Comparison of ENCODE assay signal across 8 mouse cellular contexts in genomic region chr7:82867271-82868121, GRCm38 (mm10). TPM values are rescaled to one million over a fixed set of nuclear protein-coding genes. Genes with fewer than 3 reads are reported as not detected.
DNase-seq lines count a peak whose midpoint lies in the region; ATAC-seq and TF ChIP-seq lines count a peak whose summit lies in the region.

TSS of gene Mex3b (plus strand) at chr7:82867333.

- no peaks in the 10 kb centered on the region for H3K79me2 ChIP-seq in CH12.LX (replicated peaks; ENCODE audit: control insufficient read depth, extremely low read depth, insufficient read depth, poor library complexity, severe bottlenecking)

- DNase-seq in CH12.LX (ENCODE audit: extremely low read depth) = peak; percentile 32
- peak; percentile 85 for DNase-seq in brain, adult 2 months (ENCODE audit: low read depth, low spot score)
- DNase-seq in heart, postnatal 10 days = peak; percentile 69 to 71
- DNase-seq in kidney, postnatal 4 days = peak; percentile 77 to 86
- peak; percentile 64 for DNase-seq in thymus, adult 2 months

- in situ Hi-C loops in CH12.LX (cut with MboI; ENCODE audit: low pct_ligation_motif_present, low pct_unique_long_range_greater_than_20kb, low sequenced_read_pairs) = no loop called here

- H3K4me1 ChIP-seq in CH12.LX (ENCODE audit: control insufficient read depth in 1 of 2, insufficient read depth in 2 of 2) = peaks cover 2 to 4% of the 10 kb centered on the region in 2 experiments; a peak in 1 of 4 replicates
- peaks cover 31% of the 10 kb centered on the region for H3K4me1 ChIP-seq in forebrain, embryonic 13.5 days
- peaks cover 17% of the 10 kb centered on the region for H3K4me1 ChIP-seq in liver, embryonic 16.5 days (ENCODE audit: control insufficient read depth, low read depth, low read length)
- peaks cover 20% of the 10 kb centered on the region for H3K4me1 ChIP-seq in olfactory bulb, adult 2 months (ENCODE audit: control insufficient read depth, insufficient read depth, low read length)
- H3K4me1 ChIP-seq in thymus, adult 2 months (replicated peaks; ENCODE audit: control insufficient read depth, insufficient read depth, low read length) = peaks cover 18% of the 10 kb centered on the region

- under 1% methylated on average over 76 of the region's 87 CpGs for WGBS in forebrain, embryonic 13.5 days
- WGBS in liver, embryonic 16.5 days (ENCODE audit: insufficient replicate concordance) = under 1% methylated on average over 84 of the region's 87 CpGs
- 1% methylated on average over 78 of the region's 87 CpGs for WGBS in olfactory bulb, adult 2 months
- WGBS in thymus, adult 2 months = under 1% methylated on average over 74 of the region's 87 CpGs

- peaks cover 14% of the 10 kb centered on the region for H3K9me3 ChIP-seq in CH12.LX (replicated peaks; ENCODE audit: low read length)
- H3K9me3 ChIP-seq in forebrain, embryonic 13.5 days (replicated peaks) = no peaks in the 10 kb centered on the region
- H3K9me3 ChIP-seq in liver, embryonic 16.5 days (replicated peaks; ENCODE audit: control insufficient read depth, low read length) = no peaks in the 10 kb centered on the region

- ATAC-seq in forebrain, embryonic 13.5 days = no peak
- no peak for ATAC-seq in liver, embryonic 16.5 days (ENCODE audit: low read depth)

- no peak for TF ChIP-seq RAD21 in CH12.LX (IDR thresholded peaks at IDR 0.05; ENCODE audit: low read depth, low read length)

- peak within 1 kb of the TSS; percentile 86 for H3K4me2 ChIP-seq in CH12.LX (ENCODE audit: insufficient read depth, low read depth, poor library complexity, severe bottlenecking)
- peak within 1 kb of the TSS; percentile 96 for H3K4me2 ChIP-seq in forebrain, embryonic 13.5 days
- H3K4me2 ChIP-seq in liver, embryonic 16.5 days (ENCODE audit: low read depth, low read length) = peak within 1 kb of the TSS; percentile 77

- peak within 1 kb of the TSS; percentile 8; the same call in 1 of the 2 replicates for H3K27ac ChIP-seq in CH12.LX (ENCODE audit: insufficient read depth, low read depth)
- H3K27ac ChIP-seq in forebrain, embryonic 13.5 days = peak within 1 kb of the TSS; percentile 100
- H3K27ac ChIP-seq in liver, embryonic 16.5 days (ENCODE audit: low read length) = peak within 1 kb of the TSS; percentile 66
- H3K27ac ChIP-seq in olfactory bulb, adult 2 months (ENCODE audit: insufficient read depth, low read depth, low read length) = peak within 1 kb of the TSS; percentile 99
- H3K27ac ChIP-seq in thymus, adult 2 months (ENCODE audit: control insufficient read depth, insufficient read depth, low read length) = peak within 1 kb of the TSS; percentile 91

- dilution Hi-C loops in CH12.LX (cut with MboI; ENCODE audit: extremely low pct_ligation_motif_present, extremely low pct_unique_long_range_greater_than_20kb, low sequenced_read_pairs) = no loop called here

- peak within 1 kb of the TSS; percentile 49 for H3K9ac ChIP-seq in CH12.LX (ENCODE audit: insufficient read depth, low read depth)
- peak within 1 kb of the TSS; percentile 100 for H3K9ac ChIP-seq in forebrain, embryonic 13.5 days
- peak within 1 kb of the TSS; percentile 60 for H3K9ac ChIP-seq in liver, embryonic 16.5 days (ENCODE audit: low read depth, low read length)

- intact Hi-C loops in heart, postnatal 10 days (cut with DNase I) = loop anchor here (2.0 to 10.0 kb wide), 4 partner anchors 625 to 1007 kb away; no protein-coding TSS in a partner anchor

- H3K4me3 ChIP-seq in CH12.LX (replicated peaks in 1 of 3; ENCODE audit: low read depth in 2 of 3, low read length in 2 of 3, poor library complexity in 1 of 3) = peak within 1 kb of the TSS; percentile 53 to 77 (median 74)
- peak within 1 kb of the TSS; percentile 98 for H3K4me3 ChIP-seq in forebrain, embryonic 13.5 days
- peak within 1 kb of the TSS; percentile 68 for H3K4me3 ChIP-seq in liver, embryonic 16.5 days (ENCODE audit: low read depth, low read length)
- peak within 1 kb of the TSS; percentile 69 for H3K4me3 ChIP-seq in olfactory bulb, adult 2 months (ENCODE audit: insufficient read depth, low read depth, low read length)
- H3K4me3 ChIP-seq in thymus, adult 2 months (ENCODE audit: control insufficient read depth, insufficient read depth, low read length) = peak within 1 kb of the TSS; percentile 97

- H3K36me3 ChIP-seq in CH12.LX (replicated peaks in 1 of 2; ENCODE audit: control insufficient read depth in 1 of 2, insufficient read depth in 1 of 2, low read length in 1 of 2) = peaks cover 0 to 16% of the 10 kb centered on the region in 2 experiments
- H3K36me3 ChIP-seq in forebrain, embryonic 13.5 days (ENCODE audit: poor library complexity, severe bottlenecking) = peaks cover 27% of the 10 kb centered on the region
- H3K36me3 ChIP-seq in liver, embryonic 16.5 days (ENCODE audit: control insufficient read depth, insufficient read depth) = no peaks in the 10 kb centered on the region
- H3K36me3 ChIP-seq in thymus, adult 2 months (ENCODE audit: control insufficient read depth, insufficient read depth, low read length) = 0 out of 2 replicates have a peak, but pooled peaks cover 3% of the 10 kb centered on the region

- no peak for TF ChIP-seq CTCF in CH12.LX (conservative IDR thresholded peaks at IDR 0.05 in 1 of 2, IDR thresholded peaks at IDR 0.05 in 1 of 2; ENCODE audit: low read depth in 2 of 2, low read length in 2 of 2)
- TF ChIP-seq CTCF in olfactory bulb, adult 2 months (IDR thresholded peaks at IDR 0.05; ENCODE audit: insufficient read depth, low read depth, low read length) = no peak
- TF ChIP-seq CTCF in thymus, adult 2 months (IDR thresholded peaks at IDR 0.05; ENCODE audit: borderline replicate concordance, control insufficient read depth, extremely low read depth, insufficient read depth, low read length, poor library complexity) = no peak

- no peak for TF ChIP-seq EP300 in CH12.LX (IDR thresholded peaks at IDR 0.05; ENCODE audit: low read length)

- TF ChIP-seq POLR2A in CH12.LX (IDR thresholded peaks at IDR 0.05; ENCODE audit: low read depth, low read length) = no peak
- peak; percentile 44 for TF ChIP-seq POLR2A in olfactory bulb, adult 2 months (IDR thresholded peaks at IDR 0.05; ENCODE audit: insufficient read depth, low read depth, low read length)
- peak; percentile 54; the same call in 1 of the 2 replicates for TF ChIP-seq POLR2A in thymus, adult 2 months (IDR thresholded peaks at IDR 0.05; ENCODE audit: control insufficient read depth, extremely low read depth, insufficient read depth, low read length, poor library complexity)

- peaks cover 5% of the 10 kb centered on the region for H3K27me3 ChIP-seq in CH12.LX (replicated peaks)
- no peaks in the 10 kb centered on the region for H3K27me3 ChIP-seq in forebrain, embryonic 13.5 days
- peaks cover 54% of the 10 kb centered on the region for H3K27me3 ChIP-seq in liver, embryonic 16.5 days (ENCODE audit: control insufficient read depth, insufficient read depth, low read depth, low read length)
- H3K27me3 ChIP-seq in thymus, adult 2 months (ENCODE audit: control insufficient read depth, insufficient read depth, low read length) = no peaks in the 10 kb centered on the region

TF ChIP-seq in CH12.LX, 34 proteins besides CTCF, POLR2A, EP300 and RAD21:
- TF ChIP-seq TCF12 (IDR thresholded peaks at IDR 0.05; ENCODE audit: low read depth, low read length) = 0 out of 2 replicates have a peak, but pooled peaks have one; percentile 1
- no peak for TF ChIP-seq GABPA (IDR thresholded peaks at IDR 0.05; ENCODE audit: insufficient replicate concordance, low read depth, low read length)
- peak; percentile 93 for TF ChIP-seq UBTF (IDR thresholded peaks at IDR 0.05; ENCODE audit: low read depth, low read length)

RNA-seq across cellular contexts. Expression of gene Mex3b, which starts in this region (rescaled TPM):
- total RNA-seq in CH12.LX (2012; rRNA removed) (0.50 and 0.59 TPM in 2 replicates), CH12.LX (2014; rRNA removed) (1.9 and 2.1 TPM in 2 replicates)
- polyA plus RNA-seq in CH12.LX (2012; ENCODE audit: insufficient read length, low read depth) = 2.3 and 2.5 TPM in 2 replicates
- polyA plus RNA-seq in forebrain, embryonic 13.5 days (2015; fragmentation: Nextera tagmentation; extraction: Ambion mirVana) = 42.2 and 45.8 TPM in 2 replicates
- total RNA-seq in heart, postnatal 10 days (2021) = 10 to 100 TPM in 1 of 2 experiments, 1 to 10 TPM in 1; 7.4 to 11.4 TPM
- 0.41 and 0.56 TPM in 2 replicates for polyA plus RNA-seq in liver, embryonic 16.5 days (2015; fragmentation: Nextera tagmentation; extraction: Ambion mirVana)
- polyA plus RNA-seq in olfactory bulb, adult 2 months (2012; ENCODE audit: insufficient read depth, insufficient read length, low replicate concordance, missing spikeins) = not detected in 2 replicates
- 75.3 and 77.1 TPM in 2 replicates for polyA plus RNA-seq in thymus, adult 2 months (2012; rRNA removed)

Comparison
In these comparisons a context has a peak if more than half of its experiments do, and no peak if none do; other contexts are left out.
1. RNA of gene Mex3b (polyA plus RNA-seq): 75.3 to 77.1 TPM in thymus, adult 2 months and 42.2 to 45.8 TPM in forebrain, embryonic 13.5 days; 2.3 to 2.5 TPM in CH12.LX, 0.41 to 0.56 TPM in liver, embryonic 16.5 days and not detected in olfactory bulb, adult 2 months; every median in the first group is over 10 times any median in the second.
2. DNase-seq: peak in every context shown above with its lines; median percentile 85 in brain, adult 2 months; 82 in kidney, postnatal 4 days; 70 in heart, postnatal 10 days; 64 in thymus, adult 2 months; 32 in CH12.LX.
3. H3K27ac ChIP-seq: peak in every context shown above with its lines; median percentile 100 in forebrain, embryonic 13.5 days; 99 in olfactory bulb, adult 2 months; 91 in thymus, adult 2 months; 66 in liver, embryonic 16.5 days; 8 in CH12.LX.
4. H3K9ac ChIP-seq: peak in every context shown above with its lines; median percentile 100 in forebrain, embryonic 13.5 days; 60 in liver, embryonic 16.5 days; 49 in CH12.LX.
5. Peak in every context shown above with its lines, with median percentiles within 50 percentile points of each other: H3K4me2 ChIP-seq and H3K4me3 ChIP-seq.